Mouse (Mus musculus): ENCODE measurements around the gene 4930519P11Rik.

DNA sequence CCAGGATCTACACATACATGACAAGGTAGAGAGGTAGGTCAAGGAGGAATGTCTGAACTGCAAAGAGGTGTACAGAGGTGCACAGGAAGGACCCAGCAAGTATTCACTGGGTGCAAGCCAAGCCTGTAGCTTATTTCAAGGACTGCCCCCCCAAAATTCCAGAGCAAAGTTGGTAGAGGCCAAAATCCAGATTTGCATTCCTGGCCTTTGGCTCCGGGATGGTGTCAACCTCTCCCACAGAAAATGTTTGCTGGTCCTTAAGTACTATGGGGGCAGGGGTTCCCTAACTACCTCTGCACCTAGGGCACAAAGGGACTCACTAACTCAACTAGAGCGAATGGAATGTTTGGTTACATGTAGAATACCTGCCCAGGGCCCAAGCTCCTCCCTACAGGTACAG lies 45.5 kb downstream of the 4930519P11Rik start:
- no peak for TF ChIP-seq CTCF (IDR thresholded peaks at IDR 0.05; ENCODE audit: control insufficient read depth, insufficient read depth, low read length)
- TF ChIP-seq POLR2A (IDR thresholded peaks at IDR 0.05; ENCODE audit: borderline replicate concordance, control insufficient read depth, low read depth, low read length): no peak
